Mouse (Mus musculus) adrenal gland (tissue): ENCODE data around the gene Mmrn2.

Source experiments
- intact Hi-C: fragments of 180-260 bp; cut with DNase I; formaldehyde crosslinking; loops from one replicate; pipeline ENCODE4 v1.15.1; 2025

The Mmrn2 gene

DNA sequence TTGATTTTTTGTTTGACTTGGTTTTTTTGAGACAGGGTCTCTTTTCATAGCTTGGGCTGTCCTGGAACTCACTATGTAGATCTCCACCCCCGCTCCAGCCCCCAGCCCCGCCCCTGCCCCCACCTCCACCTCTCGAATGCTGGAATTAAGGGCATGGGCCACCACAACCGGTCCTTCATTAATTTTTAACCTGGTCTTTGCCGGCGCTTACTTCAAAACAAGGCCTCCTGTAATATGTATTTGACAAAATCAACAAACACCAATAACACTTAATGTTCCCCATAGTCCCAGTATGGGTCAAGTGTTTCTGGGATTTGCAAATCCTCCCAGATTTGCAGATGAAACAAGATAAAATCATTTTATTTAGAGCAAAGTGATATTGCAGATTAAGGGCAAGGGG, 15.0 kb upstream of the Mmrn2 start:
- intact Hi-C loops, result loop anchor here (10.0 kb wide), 1 partner anchor 275 kb away; the partner anchor contains the start of gene Anxa8

DNA sequence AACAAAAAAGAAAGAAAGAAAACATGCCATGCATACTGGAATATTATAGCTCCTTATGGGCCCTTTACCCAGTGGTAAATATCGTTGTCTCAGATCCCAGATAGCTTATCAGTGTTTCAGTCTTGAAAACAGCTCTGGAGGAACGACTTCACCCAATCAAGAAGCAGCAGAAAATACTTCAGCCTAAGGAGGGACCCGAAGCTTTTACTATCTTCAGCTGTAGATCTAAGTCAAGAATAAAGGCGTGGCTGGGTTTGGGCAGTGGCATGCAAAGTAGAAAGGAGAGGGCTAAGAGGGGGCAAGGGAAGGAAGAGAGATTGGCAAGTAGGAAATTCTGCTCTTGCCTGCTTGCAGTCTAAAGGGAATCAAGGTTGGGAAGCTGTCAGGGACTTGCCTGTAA, 13.1 kb upstream of the Mmrn2 start:
- intact Hi-C loops, result loop anchor here (2.0 to 10.0 kb wide), 2 partner anchors 173 to 277 kb away; partner anchors contain the start of gene Anxa8

DNA sequence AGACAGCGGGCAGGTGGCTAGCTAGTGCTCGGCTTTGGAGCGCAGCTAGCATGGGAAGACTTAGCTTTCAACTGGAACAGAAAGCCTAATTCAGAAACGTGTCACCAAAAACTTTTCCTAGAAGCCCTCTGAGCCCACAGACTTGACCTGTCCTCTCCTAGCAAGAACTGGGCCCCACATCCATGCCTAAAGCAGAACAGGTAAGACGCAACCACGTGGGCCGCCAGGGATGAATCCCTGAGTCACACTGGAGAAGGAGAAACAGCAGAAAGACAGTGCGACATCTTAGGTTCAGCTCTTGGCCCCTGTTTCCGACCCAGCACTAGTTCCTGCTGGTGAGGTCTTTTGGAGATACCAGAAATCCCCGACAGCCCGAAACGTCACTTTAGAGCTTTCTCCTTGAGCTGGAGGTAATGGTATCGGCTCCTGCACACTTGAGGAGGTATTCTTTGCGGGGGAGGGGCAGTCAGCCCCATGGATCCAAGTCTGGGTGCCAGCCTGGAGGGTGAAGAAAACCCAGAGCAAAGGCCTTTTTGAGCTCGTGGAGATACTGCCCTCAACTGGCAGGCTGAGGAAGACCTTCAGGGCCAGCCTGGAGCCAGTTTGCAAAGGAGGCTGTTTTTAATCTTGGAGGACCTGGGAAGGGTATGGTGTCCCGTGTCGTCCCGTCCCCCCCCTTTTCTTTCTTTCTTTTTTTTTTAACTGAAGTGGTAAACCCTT, 12.4 kb upstream of the Mmrn2 start:
- intact Hi-C loops, result loop anchor here (1.0 to 10.0 kb wide), 3 partner anchors 90 to 278 kb away; partner anchors contain the start of gene Anxa8

DNA sequence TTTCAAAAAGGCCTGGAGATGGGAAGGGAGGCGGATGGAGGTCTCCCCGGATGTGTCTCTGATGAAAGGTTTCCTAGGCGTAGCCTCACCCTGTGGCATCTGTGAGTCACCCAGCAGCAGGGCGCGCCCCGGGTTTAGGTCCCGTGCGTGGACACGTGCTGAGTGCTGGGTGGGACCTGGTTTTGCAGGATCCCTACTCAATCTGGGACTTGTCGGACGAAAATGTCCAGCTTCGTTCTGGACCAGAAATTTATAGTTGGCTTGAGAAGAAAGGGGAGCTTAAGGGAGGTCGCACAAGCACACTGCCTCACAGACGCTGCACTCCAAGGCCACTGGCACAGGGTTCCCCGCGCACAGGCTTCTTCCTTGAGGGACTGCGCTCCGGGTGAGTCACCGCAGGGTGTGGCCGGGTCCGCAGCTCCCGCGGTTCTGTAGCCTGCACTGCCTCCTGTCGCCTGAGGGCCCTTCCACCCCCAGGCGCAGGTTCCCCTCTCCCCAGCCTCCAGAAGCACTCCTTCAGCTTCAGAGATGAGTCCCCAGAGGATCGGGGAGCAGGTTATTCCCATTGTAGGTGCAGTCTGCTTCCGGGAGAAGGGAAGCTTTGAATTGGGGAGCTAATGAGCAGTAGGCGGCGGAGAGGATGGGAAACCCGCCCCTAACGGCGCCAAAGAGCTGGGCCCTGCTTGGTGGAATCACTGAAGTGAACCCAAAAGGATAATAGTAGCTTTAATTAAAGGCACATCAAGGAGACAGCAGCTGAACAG, 11.6 kb upstream of the Mmrn2 start:
- intact Hi-C loops, result loop anchor here (1.0 to 10.0 kb wide), 3 partner anchors 90 to 279 kb away; partner anchors contain the start of gene Anxa8

DNA sequence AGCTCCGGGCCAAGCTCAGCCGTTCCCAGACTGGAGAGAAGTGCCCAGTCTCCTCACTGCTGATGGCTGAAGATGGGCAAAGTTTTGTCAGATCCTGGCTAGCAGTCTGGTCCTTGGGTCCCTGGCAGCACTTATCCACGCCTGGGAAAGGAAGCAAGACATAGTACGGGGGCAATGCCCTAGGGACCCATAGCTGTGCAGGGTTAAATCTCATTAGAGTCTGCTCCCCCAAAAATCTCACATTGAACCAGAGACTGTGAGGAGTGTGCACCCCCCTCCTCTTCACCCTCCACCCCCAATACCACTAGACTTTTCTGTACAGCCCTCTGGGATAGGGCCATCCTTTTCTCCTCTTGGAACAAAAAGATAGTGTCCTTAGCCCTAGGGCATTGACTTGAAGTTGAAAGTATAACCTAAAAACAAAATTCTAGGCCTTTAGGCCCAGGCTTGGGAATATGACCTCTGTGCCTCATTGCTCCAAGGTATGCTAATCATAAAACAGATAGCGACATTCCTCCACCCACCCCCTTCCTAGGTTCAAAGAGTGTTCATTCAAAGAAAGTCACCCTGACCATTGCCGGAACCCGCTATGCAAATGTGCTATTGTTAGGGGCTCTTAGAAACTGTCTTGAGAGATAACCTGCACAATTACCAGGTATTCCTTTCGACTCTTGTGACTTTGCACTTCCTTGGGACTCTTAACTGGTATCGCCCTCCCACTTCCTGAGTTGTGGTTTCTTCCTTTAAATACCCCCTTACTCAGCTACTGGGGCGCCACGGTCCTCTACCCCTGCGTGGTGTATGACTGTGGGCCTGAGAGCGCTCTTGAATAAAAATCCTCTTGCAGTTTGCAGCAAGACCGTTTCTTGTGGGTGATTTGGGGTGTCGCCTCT, 10.8 kb upstream of the Mmrn2 start:
- intact Hi-C loops, result loop anchor here (5.0 to 10.0 kb wide), 2 partner anchors 38 to 280 kb away; partner anchors contain the start of gene Anxa8

DNA sequence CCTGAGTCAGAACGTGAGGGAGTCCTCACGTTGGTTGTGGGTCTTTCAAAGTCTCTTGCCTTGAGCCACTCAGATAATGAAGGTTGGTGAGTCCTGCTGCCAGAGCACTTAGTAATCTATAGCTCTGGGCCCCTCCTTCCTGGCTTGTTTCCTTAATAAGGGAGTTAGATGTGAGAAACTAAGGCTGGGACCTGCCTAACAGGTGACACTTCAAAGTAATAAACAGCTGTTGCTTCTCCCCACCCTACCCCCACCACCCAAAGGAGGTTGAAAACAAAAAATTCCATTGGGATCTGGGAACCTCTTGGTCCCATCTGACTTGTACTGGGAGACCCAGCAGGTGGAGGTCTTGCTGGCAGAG, 10.1 kb upstream of the Mmrn2 start:
- intact Hi-C loops, result loop anchor here (5.0 to 10.0 kb wide), 2 partner anchors 37 to 280 kb away; partner anchors contain the start of gene Anxa8

DNA sequence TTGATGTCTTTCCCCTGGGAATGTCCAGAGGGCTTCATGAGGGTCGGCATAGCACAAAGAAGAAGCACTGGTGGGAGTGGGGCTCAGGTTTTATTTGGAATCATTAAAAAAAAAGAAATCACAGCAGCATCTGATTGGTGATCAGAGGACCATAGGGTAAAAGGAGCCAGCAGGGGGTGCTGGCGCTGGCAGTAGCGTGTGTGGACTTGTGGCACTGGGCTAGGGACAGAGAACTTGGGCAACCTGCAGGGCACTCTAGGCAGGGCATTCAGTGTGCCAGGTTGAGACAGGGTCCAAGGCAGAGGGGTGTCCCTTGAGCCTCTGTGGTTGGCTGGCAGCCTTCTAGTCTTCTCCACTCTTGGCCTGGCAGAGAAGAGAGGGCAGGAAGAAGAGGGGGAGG, 5.1 kb upstream of the Mmrn2 start:
- intact Hi-C loops, result loop anchor here (5.0 kb wide), 1 partner anchor 202 kb away; no protein-coding TSS in a partner anchor

DNA sequence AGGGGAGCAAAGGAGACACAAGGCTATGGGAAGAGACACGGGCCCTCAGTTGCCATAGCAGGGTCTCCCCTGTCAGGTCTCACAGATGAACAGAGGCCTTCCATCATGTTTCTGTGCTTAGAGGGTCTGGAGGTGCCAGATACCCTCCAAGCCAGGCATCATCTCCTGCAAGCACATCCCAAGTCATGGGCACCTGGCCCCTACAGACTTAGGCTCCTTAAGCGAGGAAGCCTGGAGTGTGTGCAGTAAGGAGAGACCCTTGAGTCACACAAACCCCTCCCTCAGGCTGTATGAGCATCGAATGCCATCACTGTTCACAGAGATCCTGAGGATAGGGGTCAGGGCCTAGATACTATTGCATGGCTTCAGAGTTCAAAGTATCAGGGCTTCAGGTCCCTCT, 4.3 kb upstream of the Mmrn2 start:
- intact Hi-C loops, result loop anchor here (5.0 kb wide), 1 partner anchor 201 kb away; no protein-coding TSS in a partner anchor

DNA sequence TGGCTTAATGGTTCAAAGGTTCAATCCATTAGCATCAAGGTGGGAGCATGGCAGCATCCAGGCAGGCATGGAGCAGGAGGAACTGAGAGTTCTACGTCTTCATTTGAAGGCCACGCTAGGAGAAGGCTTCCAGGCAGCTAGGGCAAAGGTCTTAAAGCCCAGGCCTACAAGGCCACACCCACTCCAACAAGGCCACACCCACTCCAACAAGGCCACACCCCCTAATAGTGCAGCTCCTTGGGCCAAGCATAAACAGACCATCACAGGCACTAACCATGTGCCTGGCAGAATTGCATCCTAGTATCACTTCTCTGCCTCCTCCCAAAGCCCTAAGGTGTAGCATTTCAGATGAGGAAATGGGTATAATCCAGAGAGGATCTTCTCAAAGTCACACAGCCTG, 3.5 kb upstream of the Mmrn2 start:
- intact Hi-C loops, result loop anchor here (5.0 kb wide), 1 partner anchor 201 kb away; no protein-coding TSS in a partner anchor

DNA sequence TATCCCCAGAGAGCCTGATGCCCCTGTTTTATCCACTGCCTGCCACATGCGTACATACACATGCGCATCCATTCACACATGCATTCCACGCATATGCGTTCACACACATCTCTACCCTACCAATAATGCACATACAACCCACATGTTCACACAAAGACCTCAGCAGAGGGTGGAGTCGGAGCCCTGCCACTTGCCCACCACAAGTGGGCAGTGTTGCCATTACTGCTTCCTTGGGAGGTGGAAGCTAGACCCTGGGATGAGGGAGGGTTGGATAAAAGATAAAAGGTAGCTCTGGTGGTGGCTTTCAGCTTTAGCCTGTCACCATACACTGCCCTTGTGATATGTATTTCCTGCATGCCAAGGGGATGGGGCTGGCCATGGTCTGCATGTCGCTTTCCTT, 2.6 kb upstream of the Mmrn2 start:
- intact Hi-C loops, result loop anchor here (5.0 kb wide), 1 partner anchor 200 kb away; no protein-coding TSS in a partner anchor

DNA sequence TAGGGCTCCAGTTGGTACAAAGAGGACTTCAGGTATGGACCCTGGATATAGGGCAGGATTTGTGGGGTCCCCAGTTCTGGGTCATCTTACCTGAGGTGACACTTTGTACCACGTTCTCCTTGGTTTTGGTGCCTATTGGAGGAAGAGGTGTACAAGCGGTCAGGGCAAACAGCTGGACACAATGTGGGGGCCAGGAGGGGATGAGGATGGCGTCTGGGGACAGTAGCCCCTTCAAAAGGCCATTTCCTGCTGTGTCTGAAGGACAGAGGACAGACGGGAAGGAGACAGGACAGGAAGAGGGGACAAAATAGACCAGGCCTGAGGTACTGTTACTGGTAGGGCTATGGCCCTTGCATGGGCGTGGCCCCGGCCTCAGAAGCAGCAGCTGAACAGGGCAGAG, 1.7 kb upstream of the Mmrn2 start:
- intact Hi-C loops, result loop anchor here (5.0 kb wide), 1 partner anchor 199 kb away; no protein-coding TSS in a partner anchor

DNA sequence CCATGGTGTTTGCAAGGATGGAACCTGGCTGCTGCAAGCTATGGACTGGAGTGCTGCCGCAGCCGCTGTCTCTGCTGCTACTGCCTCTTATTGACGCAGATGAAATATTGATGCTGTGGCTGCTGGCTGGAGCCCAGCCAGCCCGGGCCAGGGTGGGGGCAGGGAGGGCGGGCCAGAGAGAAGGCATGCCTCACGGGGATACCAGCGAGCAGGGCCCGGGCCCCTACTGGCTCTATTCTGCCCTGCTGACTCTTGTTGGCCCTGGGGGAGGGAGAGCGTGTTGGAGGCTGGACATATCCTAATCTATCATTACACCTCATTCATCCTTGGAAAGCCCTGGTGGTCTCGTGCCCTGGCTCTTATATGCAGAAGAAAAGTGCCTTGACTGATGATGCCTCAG, 688 bp upstream of the Mmrn2 start, which contains the start of gene Sncg:
Gene Sncg, minus strand, starts transcription at position 213 of the 400 bp plus-strand sequence.
- intact Hi-C loops, result loop anchor here (5.0 kb wide), 1 partner anchor 198 kb away; no protein-coding TSS in a partner anchor

DNA sequence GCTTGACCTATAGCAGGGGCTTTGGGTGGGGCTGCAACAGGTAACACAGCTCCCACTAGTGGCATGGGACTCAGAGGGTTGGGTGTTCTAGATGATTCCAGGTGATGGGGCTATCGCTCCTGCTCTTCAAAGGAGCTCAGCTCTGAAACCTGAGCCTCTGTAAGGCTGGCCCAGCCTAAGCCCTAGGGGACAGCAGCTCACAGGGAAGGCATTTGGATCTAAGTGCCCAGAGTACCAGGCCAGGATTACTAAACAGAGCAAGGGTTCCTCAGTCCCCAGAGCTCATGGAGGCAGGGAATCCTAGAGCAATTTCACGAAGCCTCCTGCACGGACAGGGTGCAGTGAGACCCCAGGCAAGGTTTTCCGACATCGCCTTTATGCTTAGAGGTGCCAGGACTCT, 676 bp downstream of the Mmrn2 start:
- intact Hi-C loops, result no loop called here

DNA sequence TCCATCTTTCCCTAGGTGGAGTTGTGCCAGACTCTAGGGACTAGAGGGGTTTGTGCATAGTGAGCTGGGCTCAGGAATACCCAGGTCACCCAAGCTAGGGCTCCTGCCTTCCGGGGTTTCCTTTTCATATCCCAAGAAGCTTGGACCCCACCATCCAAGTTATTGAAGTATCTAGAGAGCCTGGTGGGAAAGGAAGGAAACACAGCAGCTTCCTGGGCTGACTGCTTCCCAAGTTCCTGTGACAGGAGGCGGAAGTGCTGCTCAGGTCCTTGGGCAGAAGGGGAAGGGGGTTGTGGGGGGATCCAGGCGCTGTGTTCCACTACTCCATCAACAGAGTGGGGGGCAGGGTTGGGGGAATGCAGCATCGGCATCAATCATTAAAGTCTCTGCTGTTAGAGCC, 1.9 kb downstream of the Mmrn2 start:
- intact Hi-C loops, result no loop called here

DNA sequence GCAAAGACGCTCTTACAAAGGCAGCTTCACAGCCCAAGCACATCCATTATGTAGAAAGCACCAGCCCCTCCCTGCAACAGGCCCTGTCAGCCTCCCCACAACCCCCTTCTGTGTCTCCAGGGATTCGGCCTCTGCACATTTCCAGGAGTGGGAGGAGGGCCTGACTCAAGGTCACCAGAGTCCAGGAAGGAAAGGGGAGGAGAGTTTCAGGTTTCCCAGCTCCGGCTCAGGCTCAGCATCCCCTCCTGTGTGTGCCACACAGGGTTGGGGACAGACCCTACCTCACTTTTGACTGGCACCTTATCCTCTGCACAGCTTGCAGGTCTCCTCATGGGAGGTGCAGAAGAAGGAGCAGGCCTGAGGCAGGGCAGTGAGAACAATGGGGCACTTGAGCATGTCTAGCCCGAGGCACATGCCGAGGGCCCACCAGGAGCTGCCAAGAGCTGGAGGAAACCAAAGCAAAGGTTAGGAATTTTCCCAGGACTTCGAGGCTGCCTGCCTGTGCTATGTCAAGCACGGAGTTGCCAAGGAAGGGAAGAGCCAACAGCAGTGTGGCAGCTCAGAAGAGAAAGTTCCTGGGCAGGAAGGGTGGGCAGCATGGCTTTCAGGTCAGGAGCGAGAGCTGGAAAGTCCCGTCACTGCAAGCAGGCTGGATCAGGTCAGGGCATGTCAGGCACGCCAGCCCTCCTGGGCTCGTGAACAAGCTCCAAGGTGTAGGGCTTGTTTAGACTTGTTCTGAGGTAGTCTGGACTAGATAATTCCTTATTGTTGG, 3.5 kb downstream of the Mmrn2 start:
- intact Hi-C loops, result no loop called here

DNA sequence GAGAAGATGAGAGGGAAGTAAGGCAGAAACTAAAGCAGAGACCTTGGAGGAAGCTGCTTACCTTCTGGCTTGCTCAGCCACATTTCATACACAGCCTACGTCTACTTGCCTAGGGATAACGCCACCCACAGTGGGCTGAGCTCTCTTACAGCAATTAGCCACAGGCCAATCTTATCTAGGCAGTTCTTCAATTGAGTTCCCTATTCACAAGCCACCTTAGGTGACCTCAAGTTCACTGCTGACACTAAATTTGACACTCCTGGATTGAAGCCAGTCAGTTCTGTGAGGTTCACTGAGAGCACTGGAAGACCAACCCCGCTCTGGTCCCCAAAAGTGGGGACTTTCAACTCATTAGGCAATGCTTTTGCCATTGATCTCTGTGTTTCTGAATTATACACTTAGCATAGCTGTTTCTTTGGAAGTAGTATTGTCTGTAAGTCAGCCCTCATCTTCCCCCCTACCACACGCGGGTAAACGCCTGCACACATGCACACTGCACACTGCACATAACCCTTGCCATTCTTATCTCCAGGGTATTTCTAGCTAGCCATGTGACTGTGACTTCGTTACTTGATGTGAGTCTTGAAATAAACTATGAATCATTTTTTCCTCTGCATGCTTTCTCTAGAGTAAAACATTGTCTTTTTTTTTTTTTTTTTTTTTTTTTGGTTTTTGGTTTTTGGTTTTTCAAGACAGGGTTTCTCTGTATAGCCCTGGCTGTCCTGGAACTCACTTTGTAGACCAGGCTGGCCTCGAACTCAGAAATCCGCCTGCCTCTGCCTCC, 7.8 kb downstream of the Mmrn2 start:
- intact Hi-C loops, result no loop called here

DNA sequence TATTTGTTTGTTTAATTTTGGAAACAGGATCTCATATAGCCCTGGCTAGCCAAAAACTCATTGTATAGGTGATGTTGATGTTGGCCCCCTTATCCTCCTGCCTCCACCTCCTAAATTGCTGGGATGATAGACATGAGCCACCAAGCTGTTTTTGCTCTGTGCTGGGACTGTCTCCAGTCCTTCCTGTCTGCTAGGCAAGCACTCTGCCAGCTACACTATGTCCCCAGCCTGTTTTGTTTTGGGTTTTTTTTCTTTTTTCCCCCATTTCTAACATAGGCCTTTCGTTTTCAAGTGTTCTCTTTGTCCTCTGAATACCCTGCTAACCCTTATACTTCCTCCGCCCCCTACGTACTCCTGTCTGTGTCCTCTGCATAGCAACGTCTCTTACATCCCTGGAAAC, 18.0 kb downstream of the Mmrn2 start:
- intact Hi-C loops, result loop anchor here (10.0 kb wide), 1 partner anchor 308 kb away; the partner anchor contains the start of gene Anxa8

DNA sequence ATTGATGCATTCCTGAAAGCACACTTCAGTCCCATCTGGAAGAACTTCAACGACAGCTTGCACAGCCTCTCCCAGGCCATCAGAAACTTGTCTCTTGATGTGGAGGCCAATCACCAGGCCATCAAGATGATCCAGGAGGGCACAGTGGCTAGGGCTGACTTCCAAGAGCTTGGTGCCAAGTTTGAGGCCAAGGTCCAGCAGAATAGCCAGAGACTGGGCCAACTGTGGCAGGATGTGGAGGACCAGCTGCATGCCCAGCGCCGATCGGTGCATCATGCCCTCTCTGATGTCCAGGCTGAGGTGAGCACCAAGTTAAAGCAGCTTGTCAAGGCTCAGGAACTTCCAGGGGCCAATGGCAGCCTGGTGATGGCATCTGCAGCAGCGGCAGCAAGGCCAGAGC, 22.6 kb downstream of the Mmrn2 start:
- intact Hi-C loops, result loop anchor here (10.0 kb wide), 1 partner anchor 313 kb away; the partner anchor contains the start of gene Anxa8

DNA sequence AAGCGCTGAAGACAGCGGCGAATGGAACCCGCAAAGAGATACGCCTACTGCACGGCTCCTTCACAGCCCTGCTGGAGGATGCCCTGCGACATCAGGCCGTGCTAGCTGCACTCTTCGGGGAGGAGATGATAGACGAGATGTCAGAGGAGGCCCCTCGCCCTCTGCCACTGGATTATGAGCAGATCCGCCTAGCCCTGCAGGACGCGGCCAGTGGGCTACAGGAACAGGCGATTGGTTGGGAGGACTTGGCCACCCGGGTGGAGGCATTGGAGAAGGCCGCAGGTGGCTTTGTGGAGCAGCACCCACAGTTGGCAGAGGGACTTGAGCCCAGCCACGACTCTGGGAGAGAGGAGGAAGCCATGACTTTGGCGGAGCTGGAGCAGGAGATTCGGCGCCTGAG, 23.6 kb downstream of the Mmrn2 start:
- intact Hi-C loops, result loop anchor here (10.0 kb wide), 1 partner anchor 314 kb away; the partner anchor contains the start of gene Anxa8
